Mouse (Mus musculus) stomach, postnatal 0 days (tissue): ENCODE measurements around the gene 2200002D01Rik. TPM values are rescaled to one million over a fixed set of nuclear protein-coding genes. Genes with fewer than 3 reads are reported as not detected.
A peak's percentile ranks its signal among the peaks of the same experiment; 100 is the strongest.

ENCODE experiments used
- ATAC-seq: fragments of 200-750 bp; cut with Nextera tagmentation; 2 replicates; pipeline ENCODE4 v1.8.0; 2017; ENCODE audit not compliant: low FRiP score, low TSS enrichment
- DNase-seq: peaks from one replicate; pipeline ENCODE4 v3.0.0-alpha.2; 2016; ENCODE audit warnings: low spot score
- H3K27ac ChIP-seq: fragments of 300-500 bp; sonication (generic); replicated peaks from 2 replicates; pipeline ENCODE4 v1.5.1; 2014; ENCODE audit warnings: mild to moderate bottlenecking, control low read depth
- H3K27me3 ChIP-seq: fragments of 300-500 bp; sonication (generic); 2 replicates; pipeline ENCODE4 v1.6.1; 2014; ENCODE audit warnings: low read length; ENCODE audit not compliant: control insufficient read depth, insufficient read depth
- H3K36me3 ChIP-seq: fragments of 300-500 bp; sonication (generic); 2 replicates; pipeline ENCODE4 v1.6.1; 2014; ENCODE audit warnings: low read length, mixed read lengths; ENCODE audit not compliant: control insufficient read depth, insufficient read depth
- H3K4me1 ChIP-seq: fragments of 300-500 bp; sonication (generic); replicated peaks from 2 replicates; pipeline ENCODE4 v1.6.1; 2014; ENCODE audit warnings: antibody characterized with exemption; ENCODE audit not compliant: control insufficient read depth, insufficient read depth
- H3K4me2 ChIP-seq: fragments of 300-500 bp; sonication (generic); replicated peaks from 2 replicates; pipeline ENCODE4 v1.6.1; 2014; ENCODE audit warnings: low read depth, mild to moderate bottlenecking, control low read depth, moderate library complexity
- H3K4me3 ChIP-seq: fragments of 300-500 bp; sonication (generic); 2 replicates; pipeline ENCODE4 v1.5.1; 2014; ENCODE audit warnings: low read depth, low read length, control low read depth
- H3K9ac ChIP-seq: fragments of 300-500 bp; sonication (generic); 2 replicates; pipeline ENCODE4 v1.6.1; 2014; ENCODE audit warnings: mild to moderate bottlenecking, low read length, control low read depth, mixed read lengths
- H3K9me3 ChIP-seq: fragments of 300-500 bp; sonication (generic); 2 replicates; pipeline ENCODE4 v1.6.1; 2016; ENCODE audit warnings: low read length; ENCODE audit not compliant: control insufficient read depth
- CTCF ChIP-seq: IDR thresholded peaks from 2 replicates; pipeline ENCODE4 v1.5.1; 2016; ENCODE audit warnings: antibody characterized with exemption, low read depth, mild to moderate bottlenecking, moderate library complexity
- EP300 ChIP-seq: optimal IDR thresholded peaks from 2 replicates; pipeline ENCODE3; 2016; ENCODE audit warnings: antibody characterized with exemption
- WGBS: fragments of 180-500 bp; shearing (Covaris S2); extraction: QIAGEN DNeasy Blood & Tissue Kit; methylation state at CpG from one replicate; pipeline ENCODE4 v1.1.7; 2014; 5-methylcytosine and 5-hydroxymethylcytosine counted together
- polyA plus RNA-seq: library from polyadenylated mRNA; unstranded; fragments of >200 nt; fragmentation: Nextera tagmentation; extraction: Ambion mirVana; gene quantifications from 2 replicates; pipeline ENCODE4 v1.2.1, GENCODE M21; 2015

2200002D01Rik gene
- 192 and 201 TPM in 2 replicates for polyA plus RNA-seq

DNA sequence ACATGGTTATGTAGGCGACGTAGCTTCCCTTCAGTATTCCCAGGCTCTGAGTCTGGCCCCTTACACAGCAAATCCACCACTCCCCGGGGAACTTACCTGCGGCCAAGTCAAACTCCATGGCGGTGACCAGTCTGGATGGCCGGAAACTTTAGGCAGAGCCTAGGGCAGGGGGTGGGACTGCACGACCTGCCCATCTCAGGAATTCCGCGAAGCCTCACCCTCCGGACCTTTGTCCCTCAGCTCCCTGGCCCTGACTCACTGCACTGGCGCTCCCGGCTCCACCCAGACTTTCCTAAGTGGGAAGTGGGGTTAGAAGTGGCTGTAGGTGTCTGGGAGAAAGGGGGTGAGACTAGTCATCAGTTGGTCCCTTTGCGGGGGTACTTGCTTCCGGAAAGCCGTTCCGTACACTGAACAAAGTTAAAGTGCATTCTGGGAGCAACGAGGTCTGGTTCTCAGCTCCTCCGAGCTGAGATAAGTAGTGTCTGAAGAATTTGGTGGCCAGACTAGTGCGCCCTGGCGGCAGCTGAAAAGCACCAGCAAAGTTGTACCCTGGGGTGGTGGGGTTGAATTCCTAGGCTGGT, at the start of gene 2200002D01Rik:
Gene 2200002D01Rik, minus strand, starts transcription at position 206 of the 581 bp plus-strand sequence.
- Histone ChIP-seq H3K27ac (peak within 1 kb of the TSS; percentile 90), H3K9ac (peak within 1 kb of the TSS; percentile 70), H3K4me2 (peak within 1 kb of the TSS; percentile 46), H3K9me3 (no peaks in the 10 kb centered on the region), H3K4me1 (no peaks in the 10 kb centered on the region), H3K36me3 (0 out of 2 replicates have a peak, but pooled peaks cover 2% of the 10 kb centered on the region), H3K27me3 (no peaks in the 10 kb centered on the region), H3K4me3 (peak within 1 kb of the TSS; percentile 48)
- DNase-seq (peak; percentile 91), ATAC-seq (peak; percentile 85)
- no peak for TF ChIP-seq EP300
- peak; percentile 47; the same call in 1 of the 2 replicates for TF ChIP-seq CTCF
- WGBS, result 30% methylated on average over 20 of the region's 20 CpGs

DNA sequence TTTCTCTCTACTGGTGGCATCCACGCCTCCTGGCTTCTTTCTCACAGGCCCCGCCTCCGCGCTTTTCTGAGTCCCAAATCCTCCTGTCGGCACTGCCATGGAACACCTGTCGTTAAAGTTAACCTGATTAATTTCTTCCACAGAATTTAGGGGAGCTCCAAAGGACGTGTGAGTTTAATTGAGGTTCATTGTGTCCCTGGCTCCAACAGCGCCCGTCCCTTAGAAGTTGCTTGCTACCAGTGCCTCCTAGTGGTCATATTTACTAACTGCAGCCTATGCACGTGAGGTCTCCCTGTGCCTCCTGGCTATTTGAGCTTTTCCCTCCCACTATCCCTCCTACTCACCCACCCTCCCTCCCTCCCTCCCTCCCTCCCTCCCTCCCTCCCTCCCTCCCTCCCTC, 48.7 kb upstream of the 2200002D01Rik start:
- H3K9ac ChIP-seq, result no peak overlapping the region
- no peak overlapping the region for H3K4me3 ChIP-seq
- no peaks in the 10 kb centered on the region for H3K9me3 ChIP-seq
- no peak overlapping the region for H3K27ac ChIP-seq
- no peaks in the 10 kb centered on the region for H3K27me3 ChIP-seq
- no peak overlapping the region for H3K4me2 ChIP-seq
- TF ChIP-seq CTCF, result peak; percentile 85
- TF ChIP-seq EP300, result no peak
- no peaks in the 10 kb centered on the region for H3K36me3 ChIP-seq
- DNase-seq (peak; percentile 70), ATAC-seq (peak; percentile 58; the same call in 1 of the 2 replicates)
- peaks cover 5% of the 10 kb centered on the region; the same call in 1 of the 2 replicates for H3K4me1 ChIP-seq
- WGBS, result 9% methylated on average over 10 of the region's 10 CpGs

- DNase-seq, result no peak
- Histone ChIP-seq H3K9ac (no peak overlapping the region), H3K4me3 (no peak overlapping the region), H3K4me1 (peaks cover 5% of the 10 kb centered on the region; the same call in 1 of the 2 replicates), H3K36me3 (no peaks in the 10 kb centered on the region), H3K27ac (no peak overlapping the region), H3K9me3 (no peaks in the 10 kb centered on the region), H3K4me2 (no peak overlapping the region), H3K27me3 (no peaks in the 10 kb centered on the region)
- no peak for ATAC-seq
- TF ChIP-seq EP300 (no peak), CTCF (0 out of 2 replicates have a peak, but pooled peaks have one; percentile 1)
- WGBS, result 67% methylated on average over 24 of the region's 24 CpGs
These were observed 47.8 kb upstream of the 2200002D01Rik start for GRCm38 (mm10) chr7:29295861-29296647.

- Histone ChIP-seq H3K4me2 (no peak overlapping the region), H3K4me3 (no peak overlapping the region), H3K27ac (no peak overlapping the region), H3K4me1 (peaks cover 5% of the 10 kb centered on the region; the same call in 1 of the 2 replicates), H3K9me3 (no peaks in the 10 kb centered on the region), H3K36me3 (no peaks in the 10 kb centered on the region), H3K27me3 (no peaks in the 10 kb centered on the region), H3K9ac (no peak overlapping the region)
- TF ChIP-seq CTCF (no peak), EP300 (no peak)
- ATAC-seq (no peak), DNase-seq (no peak)
- WGBS, result 76% methylated on average over 13 of the region's 13 CpGs
These were observed 46.0 kb upstream of the 2200002D01Rik start for GRCm38 (mm10) chr7:29294111-29294761.

DNA sequence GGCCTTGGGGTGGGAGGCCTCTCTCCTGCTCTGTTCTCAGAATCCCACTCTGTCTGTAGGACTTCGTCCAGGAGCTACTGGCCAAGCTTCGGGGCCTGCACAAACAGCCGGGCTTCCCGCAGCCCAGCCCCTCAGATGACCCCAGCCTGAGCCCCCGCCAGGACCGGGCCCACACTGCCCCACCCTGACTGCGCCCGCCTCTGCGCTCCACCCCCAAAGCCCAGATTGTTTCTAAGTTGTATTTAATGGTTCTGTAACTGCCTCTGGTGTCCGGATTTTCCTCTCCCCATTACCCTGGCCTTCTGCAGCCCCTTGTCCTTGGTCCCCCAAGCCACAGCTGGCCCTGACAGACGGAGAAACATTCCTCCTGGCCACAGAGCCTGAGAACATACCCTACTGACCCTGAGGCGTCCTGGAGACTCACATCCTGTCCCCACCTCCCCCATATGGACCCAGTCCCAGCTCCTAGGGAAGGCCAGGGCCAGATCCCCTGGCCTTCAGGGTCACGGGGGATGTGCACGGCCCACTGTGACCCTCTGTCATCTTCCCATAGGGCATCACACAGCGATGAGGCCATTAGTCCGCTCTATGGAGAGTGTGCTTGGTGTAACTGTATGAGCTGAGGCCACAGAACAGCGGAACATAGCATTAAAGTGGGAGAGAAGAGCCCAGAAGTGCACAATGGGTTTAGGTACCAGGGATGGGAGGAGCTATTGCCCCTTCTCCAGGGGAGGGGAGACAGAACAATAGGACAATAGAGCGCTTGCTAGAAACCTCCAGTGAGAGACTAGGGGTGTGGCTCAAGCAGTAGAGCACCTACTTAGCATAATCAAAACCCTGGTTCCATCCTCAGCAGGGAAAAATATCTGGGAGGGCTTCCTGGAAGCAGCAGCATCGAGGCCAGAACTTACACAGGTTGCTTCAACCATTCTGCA, 45.1 kb upstream of the 2200002D01Rik start:
- 0 out of 2 replicates have a peak, but pooled peaks have one; percentile 3 for ATAC-seq
- TF ChIP-seq EP300 (no peak), CTCF (no peak)
- H3K4me3 ChIP-seq, result no peak overlapping the region
- H3K4me2 ChIP-seq, result no peak overlapping the region
- 35% methylated on average over 19 of the region's 19 CpGs for WGBS
- peak overlapping the region; percentile 78 for H3K27ac ChIP-seq
- H3K4me1 ChIP-seq, result peaks cover 5% of the 10 kb centered on the region; the same call in 1 of the 2 replicates
- H3K9me3 ChIP-seq, result no peaks in the 10 kb centered on the region
- peak; percentile 42 for DNase-seq
- H3K36me3 ChIP-seq, result no peaks in the 10 kb centered on the region
- no peaks in the 10 kb centered on the region for H3K27me3 ChIP-seq
- H3K9ac ChIP-seq, result 0 out of 2 replicates have a peak overlapping the region, but pooled peaks have one; percentile 13
